11 mouse cellular contexts compared by ENCODE assay signal in the genomic region with DNA sequence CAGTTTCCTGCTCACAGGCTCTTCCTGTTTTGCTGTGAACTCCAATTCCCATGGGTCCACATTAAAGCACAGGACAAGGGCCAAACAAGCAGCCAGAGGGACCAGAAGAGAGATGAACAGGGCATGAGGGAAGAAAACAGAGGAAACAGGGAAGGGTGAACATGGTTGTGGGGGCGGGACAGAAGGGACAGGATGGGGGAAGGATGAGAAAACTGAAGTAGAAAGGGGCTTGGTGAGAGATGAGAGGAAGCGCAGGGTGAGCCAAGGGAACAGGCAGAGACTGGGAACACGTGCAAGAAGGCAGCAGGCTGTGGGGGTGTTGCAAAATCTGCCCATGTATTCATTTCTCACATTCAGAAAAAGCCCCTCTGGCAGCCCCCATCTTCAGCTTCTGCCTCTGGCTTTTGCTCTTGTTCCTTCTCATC. TPM values are rescaled to one million over a fixed set of nuclear protein-coding genes. Genes with fewer than 3 reads are reported as not detected.
A peak's percentile ranks its signal among the peaks of the same experiment; 100 is the strongest.
DNase-seq lines count a peak whose midpoint lies in the region; ATAC-seq and TF ChIP-seq lines count a peak whose summit lies in the region.
"Had no signal": no experiment of that assay in that cellular context is flagged by ENCODE, and none has a peak within 500 bp of the region (broad histone marks: within the 10 kb centered on the region; RNA-seq: fewer than 3 reads in every experiment).

No protein-coding gene starts in this region.

- no peak for TF ChIP-seq CTCF in left cerebral cortex, adult 2 months (IDR thresholded peaks at IDR 0.05)
- no peak for TF ChIP-seq CTCF in hindbrain, postnatal 0 days (IDR thresholded peaks at IDR 0.05; ENCODE audit: low read depth)

- no peaks in the 10 kb centered on the region for H3K36me3 ChIP-seq in hindbrain, embryonic 13.5 days
- no peaks in the 10 kb centered on the region for H3K36me3 ChIP-seq in hindbrain, postnatal 0 days (ENCODE audit: insufficient read depth, low read length)
- H3K36me3 ChIP-seq: neural tube, embryonic 13.5 days had no signal

- DNase-seq in adrenal gland, adult 2 months: peak; percentile 25
- DNase-seq in adrenal gland, postnatal 4 days (ENCODE audit: low spot score in 2 of 2): no peak
- peak in 1 of 2 experiments; percentile 32 for DNase-seq in left cerebral cortex, adult 2 months (ENCODE audit: extremely low spot score in 1 of 2, low spot score in 2 of 2)
- DNase-seq in left cerebral cortex, postnatal 4 days: no peak
- peak; percentile 47 to 66 for DNase-seq in kidney, postnatal 25 days
- no peak for DNase-seq in hindbrain, postnatal 0 days (ENCODE audit: low spot score)
- DNase-seq: thymus, adult 2 months had no signal

- peaks cover 15% of the 10 kb centered on the region for H3K4me1 ChIP-seq in hindbrain, embryonic 13.5 days (replicated peaks)
- no peaks in the 10 kb centered on the region for H3K4me1 ChIP-seq in hindbrain, postnatal 0 days (ENCODE audit: insufficient read depth, low read length)

- H3K9me3 ChIP-seq in hindbrain, embryonic 13.5 days: no peaks in the 10 kb centered on the region
- H3K9me3 ChIP-seq in hindbrain, postnatal 0 days (ENCODE audit: low read length): no peaks in the 10 kb centered on the region
- H3K9me3 ChIP-seq: neural tube, embryonic 13.5 days had no signal

- no peak overlapping the region for H3K9ac ChIP-seq in hindbrain, embryonic 13.5 days
- no peak overlapping the region for H3K9ac ChIP-seq in hindbrain, postnatal 0 days (replicated peaks; ENCODE audit: low read length)
- H3K9ac ChIP-seq: neural tube, embryonic 13.5 days had no signal

- WGBS in hindbrain, embryonic 13.5 days: 73% methylated on average over 3 of the region's 3 CpGs
- WGBS in hindbrain, postnatal 0 days: 76% methylated on average over 3 of the region's 3 CpGs

- H3K4me3 ChIP-seq in left cerebral cortex, adult 2 months: no peak overlapping the region
- no peak overlapping the region for H3K4me3 ChIP-seq in hindbrain, embryonic 13.5 days
- no peak overlapping the region for H3K4me3 ChIP-seq in hindbrain, postnatal 0 days (ENCODE audit: low read length)
- H3K4me3 ChIP-seq: neural tube, embryonic 13.5 days had no signal

- peak overlapping the region; percentile 64 for H3K27ac ChIP-seq in left cerebral cortex, adult 2 months
- no peak overlapping the region for H3K27ac ChIP-seq in hindbrain, embryonic 13.5 days
- H3K27ac ChIP-seq in hindbrain, postnatal 0 days: no peak overlapping the region
- H3K27ac ChIP-seq: neural tube, embryonic 13.5 days had no signal

- H3K27me3 ChIP-seq in hindbrain, embryonic 13.5 days: 0 out of 2 replicates have a peak, but pooled peaks cover 10% of the 10 kb centered on the region
- no peaks in the 10 kb centered on the region for H3K27me3 ChIP-seq in hindbrain, postnatal 0 days (ENCODE audit: insufficient read depth, low read length)
- H3K27me3 ChIP-seq: neural tube, embryonic 13.5 days had no signal

- intact Hi-C loops in left cerebral cortex, adult 2 months (cut with DNase I): no loop called here
- intact Hi-C loops in left cerebral cortex, postnatal 4 days (cut with DNase I): no loop called here

- peak; percentile 20; the same call in 1 of the 2 replicates for ATAC-seq in monocyte, adult 5-6 weeks (replicated peaks; ENCODE audit: insufficient number of reproducible peaks, low FRiP score, low TSS enrichment, poor library complexity, severe bottlenecking)
- no peak for ATAC-seq in hindbrain, embryonic 13.5 days (ENCODE audit: low FRiP score)
- ATAC-seq in hindbrain, postnatal 0 days: no peak

- no peak overlapping the region for H3K4me2 ChIP-seq in hindbrain, embryonic 13.5 days
- H3K4me2 ChIP-seq in hindbrain, postnatal 0 days (ENCODE audit: low read depth, low read length): no peak overlapping the region
- H3K4me2 ChIP-seq: neural tube, embryonic 13.5 days had no signal

RNA-seq across cellular contexts. Expression of gene Nr1h3, which starts 6.0 kb away (rescaled TPM):
- total RNA-seq in adrenal gland, adult 2 months (2021): 10 to 100 TPM; 22.1 to 56.8 TPM
- polyA plus RNA-seq in adrenal gland, adult 2 months (2012; rRNA removed): 44.2 and 62.7 TPM in 2 replicates
- total RNA-seq in adrenal gland, postnatal 4 days (2021): 10 to 100 TPM; 10.3 to 11.5 TPM
- total RNA-seq in left cerebral cortex, adult 2 months (2021): 1 to 10 TPM; 3.4 to 7.1 TPM
- 1 to 10 TPM; 1.1 to 1.4 TPM for total RNA-seq in left cerebral cortex, postnatal 4 days (2021)
- 6.7 to 13.1 TPM (median 9.3 TPM) in 3 replicates for total RNA-seq in monocyte, adult 5-6 weeks (2017)
- 1.7 and 1.8 TPM in 2 replicates for polyA plus RNA-seq in hindbrain, embryonic 13.5 days (2015; fragmentation: Nextera tagmentation; extraction: Ambion mirVana)
- total RNA-seq in hindbrain, postnatal 0 days (2014; rRNA removed): 4.4 and 4.8 TPM in 2 replicates
- 2.5 and 2.7 TPM in 2 replicates for polyA plus RNA-seq in hindbrain, postnatal 0 days (2015; fragmentation: Nextera tagmentation; extraction: Ambion mirVana)
- total RNA-seq: hematopoietic stem cell, adult 5-6 weeks had no signal

RNA-seq across cellular contexts. Expression of gene Acp2, which starts 6.1 kb away (rescaled TPM):
- total RNA-seq in adrenal gland, adult 2 months (2021): 10 to 100 TPM; 49.5 to 50.4 TPM
- 28.7 and 46.6 TPM in 2 replicates for polyA plus RNA-seq in adrenal gland, adult 2 months (2012; rRNA removed)
- total RNA-seq in adrenal gland, postnatal 4 days (2021): 10 to 100 TPM; 47.3 TPM
- total RNA-seq in left cerebral cortex, adult 2 months (2021): 10 to 100 TPM; 42.4 to 44.5 TPM
- 10 to 100 TPM; 38.4 to 43.1 TPM for total RNA-seq in left cerebral cortex, postnatal 4 days (2021)
- total RNA-seq in monocyte, adult 5-6 weeks (2017): 16.0 to 20.6 TPM (median 17.2 TPM) in 3 replicates
- polyA plus RNA-seq in hindbrain, embryonic 13.5 days (2015; fragmentation: Nextera tagmentation; extraction: Ambion mirVana): 38.0 and 41.3 TPM in 2 replicates
- total RNA-seq in hindbrain, postnatal 0 days (2014; rRNA removed): 48.5 and 151 TPM in 2 replicates
- polyA plus RNA-seq in hindbrain, postnatal 0 days (2015; fragmentation: Nextera tagmentation; extraction: Ambion mirVana): 30.3 and 30.9 TPM in 2 replicates

RNA-seq across cellular contexts. Expression of gene Madd, which starts 13.0 kb away (rescaled TPM):
- total RNA-seq in adrenal gland, adult 2 months (2021): 10 to 100 TPM; 18.5 to 20.0 TPM
- 8.9 and 9.0 TPM in 2 replicates for polyA plus RNA-seq in adrenal gland, adult 2 months (2012; rRNA removed)
- total RNA-seq in adrenal gland, postnatal 4 days (2021): 10 to 100 TPM; 27.4 to 31.8 TPM
- total RNA-seq in left cerebral cortex, adult 2 months (2021): 100 to 1,000 TPM; 236 to 254 TPM
- total RNA-seq in left cerebral cortex, postnatal 4 days (2021): 100 to 1,000 TPM; 125 to 135 TPM
- 66.0 to 190 TPM (median 155 TPM) in 3 replicates for total RNA-seq in monocyte, adult 5-6 weeks (2017)
- polyA plus RNA-seq in hindbrain, embryonic 13.5 days (2015; fragmentation: Nextera tagmentation; extraction: Ambion mirVana): 56.7 and 59.2 TPM in 2 replicates
- 64.2 TPM in 2 replicates for total RNA-seq in hindbrain, postnatal 0 days (2014; rRNA removed)
- 31.3 and 32.7 TPM in 2 replicates for polyA plus RNA-seq in hindbrain, postnatal 0 days (2015; fragmentation: Nextera tagmentation; extraction: Ambion mirVana)

RNA-seq across cellular contexts. Expression of gene Ddb2, which starts 40.2 kb away (rescaled TPM):
- 1 to 10 TPM; 8.1 to 8.3 TPM for total RNA-seq in adrenal gland, adult 2 months (2021)
- 12.4 and 12.5 TPM in 2 replicates for polyA plus RNA-seq in adrenal gland, adult 2 months (2012; rRNA removed)
- total RNA-seq in adrenal gland, postnatal 4 days (2021): 10 to 100 TPM; 19.1 to 19.7 TPM
- 10 to 100 TPM; 11.7 to 14.4 TPM for total RNA-seq in left cerebral cortex, adult 2 months (2021)
- 10 to 100 TPM; 12.3 to 12.8 TPM for total RNA-seq in left cerebral cortex, postnatal 4 days (2021)
- total RNA-seq in monocyte, adult 5-6 weeks (2017): 8.5 to 15.4 TPM (median 8.8 TPM) in 3 replicates
- polyA plus RNA-seq in hindbrain, embryonic 13.5 days (2015; fragmentation: Nextera tagmentation; extraction: Ambion mirVana): 14.1 and 15.2 TPM in 2 replicates
- total RNA-seq in hindbrain, postnatal 0 days (2014; rRNA removed): 7.6 and 11.3 TPM in 2 replicates
- polyA plus RNA-seq in hindbrain, postnatal 0 days (2015; fragmentation: Nextera tagmentation; extraction: Ambion mirVana): 11.5 and 12.9 TPM in 2 replicates

RNA-seq across cellular contexts. Expression of gene Pacsin3, which starts 59.2 kb away (rescaled TPM):
- 100 to 1,000 TPM in 1 of 2 experiments, 10 to 100 TPM in 1; 82.8 to 101 TPM for total RNA-seq in adrenal gland, adult 2 months (2021)
- 56.5 and 69.2 TPM in 2 replicates for polyA plus RNA-seq in adrenal gland, adult 2 months (2012; rRNA removed)
- 100 to 1,000 TPM; 111 to 112 TPM for total RNA-seq in adrenal gland, postnatal 4 days (2021)
- total RNA-seq in left cerebral cortex, adult 2 months (2021): 10 to 100 TPM; 42.7 to 46.9 TPM
- total RNA-seq in left cerebral cortex, postnatal 4 days (2021): 10 to 100 TPM; 15.3 to 22.4 TPM
- 0.53 TPM in 1 of 3 replicates, not detected in the others for total RNA-seq in monocyte, adult 5-6 weeks (2017)
- polyA plus RNA-seq in hindbrain, embryonic 13.5 days (2015; fragmentation: Nextera tagmentation; extraction: Ambion mirVana): 12.8 and 14.5 TPM in 2 replicates
- total RNA-seq in hindbrain, postnatal 0 days (2014; rRNA removed): 16.3 and 25.7 TPM in 2 replicates
- polyA plus RNA-seq in hindbrain, postnatal 0 days (2015; fragmentation: Nextera tagmentation; extraction: Ambion mirVana): 26.0 and 26.1 TPM in 2 replicates

Comparison
In these comparisons a context has a peak if more than half of its experiments do, and no peak if none do; other contexts are left out.
1. DNase-seq: peak in adrenal gland, adult 2 months (single experiment) and kidney, postnatal 25 days (2 of 2); none in adrenal gland, postnatal 4 days (0 of 2), left cerebral cortex, postnatal 4 days (single experiment) and hindbrain, postnatal 0 days (single experiment).